ENCODE assay signal across 8 mouse cellular contexts in genomic region chr19:29683844-29684540, GRCm38 (mm10). TPM values are rescaled to one million over a fixed set of nuclear protein-coding genes. Genes with fewer than 3 reads are reported as not detected.
DNase-seq lines count a peak whose midpoint lies in the region; ATAC-seq and TF ChIP-seq lines count a peak whose summit lies in the region.

No protein-coding gene starts in this region.

- no peaks in the 10 kb centered on the region for H3K9me3 ChIP-seq in limb, embryonic 14.5 days (ENCODE audit: control insufficient read depth, low read length)

- WGBS in limb, embryonic 14.5 days: 52% methylated on average over 16 of the region's 16 CpGs

- H3K4me1 ChIP-seq in limb, embryonic 14.5 days (ENCODE audit: control insufficient read depth, insufficient read depth, low read length): no peaks in the 10 kb centered on the region

- no peak for TF ChIP-seq POLR2A in limb, embryonic 14.5 days (IDR thresholded peaks at IDR 0.05; ENCODE audit: borderline replicate concordance, extremely low read depth, insufficient read depth, insufficient read length)

- H3K27me3 ChIP-seq in limb, embryonic 14.5 days (ENCODE audit: control insufficient read depth, insufficient read depth, low read length): no peaks in the 10 kb centered on the region

- no peaks in the 10 kb centered on the region for H3K36me3 ChIP-seq in limb, embryonic 14.5 days (ENCODE audit: control insufficient read depth, insufficient read depth, low read length)

- no peak overlapping the region for H3K4me3 ChIP-seq in limb, embryonic 14.5 days (replicated peaks; ENCODE audit: low read length)

- no peak for ATAC-seq in limb, embryonic 14.5 days (ENCODE audit: low FRiP score, low read depth)

- H3K27ac ChIP-seq in limb, embryonic 14.5 days (replicated peaks; ENCODE audit: low read depth, low read length): no peak overlapping the region

- H3K9ac ChIP-seq in limb, embryonic 14.5 days (ENCODE audit: low read depth, low read length, severe bottlenecking): no peak overlapping the region

- DNase-seq in 3T3-L1 (ENCODE audit: low read depth, low spot score) (peak; percentile 90), WW6 (ENCODE audit: low read depth, low spot score) (peak; percentile 57)
- DNase-seq in cerebellum, postnatal 14 days: peak; percentile 88 to 92
- peak; percentile 78 for DNase-seq in gastrocnemius, adult 18-20 months (ENCODE audit: low spot score)
- peak; percentile 86 for DNase-seq in kidney, adult 18-20 months
- peak; percentile 85 for DNase-seq in limb, embryonic 14.5 days (ENCODE audit: low spot score)
- peak; percentile 76 for DNase-seq in neural tube, embryonic 10.5 days (ENCODE audit: extremely low spot score, low spot score)
- DNase-seq in telencephalon, adult 2 months (ENCODE audit: low read depth, low spot score): peak; percentile 47

- 0 out of 2 replicates have a peak overlapping the region, but pooled peaks have one; percentile 11 for H3K4me2 ChIP-seq in limb, embryonic 14.5 days (replicated peaks; ENCODE audit: low read depth, low read length, severe bottlenecking)

RNA-seq across cellular contexts. Expression of gene Mlana, which starts 13.6 kb away (rescaled TPM):
- not detected for total RNA-seq in gastrocnemius, adult 18-20 months (2021)
- 0.34 and 0.63 TPM in 2 replicates for polyA plus RNA-seq in limb, embryonic 14.5 days (2012; rRNA removed)
- 0.80 and 0.82 TPM in 2 replicates for polyA plus RNA-seq in limb, embryonic 14.5 days (2014; fragmentation: Nextera tagmentation; extraction: Ambion mirVana)

RNA-seq across cellular contexts. Expression of gene Ermp1, which starts 35.8 kb away (rescaled TPM):
- total RNA-seq in gastrocnemius, adult 18-20 months (2021): 1 to 10 TPM; 8.0 to 8.2 TPM
- polyA plus RNA-seq in limb, embryonic 14.5 days (2012; rRNA removed): 16.7 and 20.1 TPM in 2 replicates
- polyA plus RNA-seq in limb, embryonic 14.5 days (2014; fragmentation: Nextera tagmentation; extraction: Ambion mirVana): 16.1 and 18.1 TPM in 2 replicates
